ENCODE assay signal across 8 mouse cellular contexts in the genomic region with DNA sequence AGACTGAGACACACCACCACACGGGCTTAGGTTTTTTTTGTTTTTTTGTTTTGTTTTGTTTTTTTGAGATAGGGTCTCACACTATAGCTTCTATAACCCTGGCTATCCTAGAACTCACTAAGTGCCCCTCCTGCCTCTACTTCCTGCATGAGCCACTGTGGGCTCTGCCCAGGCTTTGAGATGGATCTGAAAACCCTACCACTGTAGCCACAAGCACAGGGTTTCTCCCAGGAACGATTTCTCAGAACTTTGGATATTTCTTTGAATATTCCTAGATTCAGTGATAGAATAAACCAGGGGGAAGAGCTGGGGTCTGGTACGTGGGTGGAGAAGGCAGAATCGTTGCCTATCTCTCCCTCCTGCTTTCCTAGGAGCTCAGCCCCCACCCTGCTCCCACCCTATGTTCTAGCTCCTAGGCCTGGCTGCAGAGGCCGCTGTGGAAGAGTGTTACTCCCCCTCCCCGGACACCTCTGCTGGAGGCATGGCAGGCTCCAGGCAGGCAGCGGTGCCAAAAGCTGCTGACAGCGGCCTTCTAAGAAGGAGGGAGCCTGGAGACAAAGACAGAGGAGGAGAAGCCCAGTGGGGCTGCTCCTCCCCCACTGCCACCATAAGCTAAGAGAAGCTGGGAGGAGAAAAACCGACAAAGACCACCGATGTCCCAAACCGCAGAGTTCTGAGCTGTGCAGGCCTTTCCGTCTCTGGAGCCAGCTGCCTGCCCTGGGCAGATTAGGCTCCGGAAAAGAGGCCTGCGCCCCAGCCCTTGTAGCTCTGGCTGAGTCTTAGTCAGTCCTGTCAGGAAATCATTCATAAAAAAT. TPM values are rescaled to one million over a fixed set of nuclear protein-coding genes. Genes with fewer than 3 reads are reported as not detected.
DNase-seq lines count a peak whose midpoint lies in the region; ATAC-seq and TF ChIP-seq lines count a peak whose summit lies in the region.

No protein-coding gene starts in this region.

- peak overlapping the region; percentile 75 for H3K27ac ChIP-seq in hindbrain, postnatal 0 days

- peaks cover 8% of the 10 kb centered on the region; the same call in 1 of the 2 replicates for H3K4me1 ChIP-seq in hindbrain, postnatal 0 days (ENCODE audit: insufficient read depth, low read length)

- peak overlapping the region; percentile 10; the same call in 1 of the 2 replicates for H3K9ac ChIP-seq in hindbrain, postnatal 0 days (replicated peaks; ENCODE audit: low read length)

- no peak for DNase-seq in frontal cortex, adult 2 months (ENCODE audit: extremely low spot score in 1 of 2, low spot score in 1 of 2)
- peak; percentile 22 for DNase-seq in urinary bladder, postnatal 14 days (ENCODE audit: low spot score)
- DNase-seq in urinary bladder, adult 18-20 months (ENCODE audit: low spot score in 2 of 2) = no peak
- DNase-seq in hindbrain, postnatal 0 days (ENCODE audit: low spot score) = peak; percentile 79
- peak; percentile 20 for DNase-seq in mesoderm, embryonic 11.5 days (ENCODE audit: low read depth, low spot score)
- no peak for DNase-seq in urinary bladder, postnatal 10 days (ENCODE audit: low spot score)
- DNase-seq in cerebellum, postnatal 36 days = no peak

- H3K36me3 ChIP-seq in hindbrain, postnatal 0 days (ENCODE audit: insufficient read depth, low read length) = no peaks in the 10 kb centered on the region

- H3K4me2 ChIP-seq in hindbrain, postnatal 0 days (ENCODE audit: low read depth, low read length) = no peak overlapping the region

- no peaks in the 10 kb centered on the region for H3K9me3 ChIP-seq in hindbrain, postnatal 0 days (ENCODE audit: low read length)

- H3K4me3 ChIP-seq in hindbrain, postnatal 0 days (ENCODE audit: low read length) = no peak overlapping the region

- peak; percentile 25; the same call in 1 of the 2 replicates for TF ChIP-seq CTCF in hindbrain, postnatal 0 days (IDR thresholded peaks at IDR 0.05; ENCODE audit: low read depth)

- 19% methylated on average over 13 of the region's 14 CpGs for WGBS in hindbrain, postnatal 0 days

- ATAC-seq in frontal cortex, adult (ENCODE audit: low TSS enrichment) = peak; percentile 75
- ATAC-seq in hindbrain, postnatal 0 days = peak; percentile 50

- no peaks in the 10 kb centered on the region for H3K27me3 ChIP-seq in hindbrain, postnatal 0 days (ENCODE audit: insufficient read depth, low read length)

RNA-seq across cellular contexts. Expression of gene Commd7, which starts 21.9 kb away (rescaled TPM):
- 34.8 and 35.5 TPM in 2 replicates for polyA plus RNA-seq in frontal cortex, adult 2 months (2012; rRNA removed)
- 21.2 and 25.7 TPM in 2 replicates for total RNA-seq in hindbrain, postnatal 0 days (2014; rRNA removed)
- polyA plus RNA-seq in hindbrain, postnatal 0 days (2015; fragmentation: Nextera tagmentation; extraction: Ambion mirVana) = 88.0 and 93.4 TPM in 2 replicates

RNA-seq across cellular contexts. Expression of gene Dnmt3b, which starts 38.6 kb away (rescaled TPM):
- polyA plus RNA-seq in frontal cortex, adult 2 months (2012; rRNA removed) = 1.2 and 1.5 TPM in 2 replicates
- total RNA-seq in hindbrain, postnatal 0 days (2014; rRNA removed) = 2.5 and 2.9 TPM in 2 replicates
- polyA plus RNA-seq in hindbrain, postnatal 0 days (2015; fragmentation: Nextera tagmentation; extraction: Ambion mirVana) = 2.7 and 2.8 TPM in 2 replicates

Comparison
In these comparisons a context has a peak if more than half of its experiments do, and no peak if none do; other contexts are left out.
1. DNase-seq: peak in urinary bladder, postnatal 14 days (single experiment), hindbrain, postnatal 0 days (single experiment) and mesoderm, embryonic 11.5 days (single experiment); none in frontal cortex, adult 2 months (0 of 2), urinary bladder, adult 18-20 months (0 of 2), urinary bladder, postnatal 10 days (single experiment) and cerebellum, postnatal 36 days (0 of 2).